Mouse (Mus musculus): ENCODE data around the gene Pmp22.

Gene Pmp22

DNA sequence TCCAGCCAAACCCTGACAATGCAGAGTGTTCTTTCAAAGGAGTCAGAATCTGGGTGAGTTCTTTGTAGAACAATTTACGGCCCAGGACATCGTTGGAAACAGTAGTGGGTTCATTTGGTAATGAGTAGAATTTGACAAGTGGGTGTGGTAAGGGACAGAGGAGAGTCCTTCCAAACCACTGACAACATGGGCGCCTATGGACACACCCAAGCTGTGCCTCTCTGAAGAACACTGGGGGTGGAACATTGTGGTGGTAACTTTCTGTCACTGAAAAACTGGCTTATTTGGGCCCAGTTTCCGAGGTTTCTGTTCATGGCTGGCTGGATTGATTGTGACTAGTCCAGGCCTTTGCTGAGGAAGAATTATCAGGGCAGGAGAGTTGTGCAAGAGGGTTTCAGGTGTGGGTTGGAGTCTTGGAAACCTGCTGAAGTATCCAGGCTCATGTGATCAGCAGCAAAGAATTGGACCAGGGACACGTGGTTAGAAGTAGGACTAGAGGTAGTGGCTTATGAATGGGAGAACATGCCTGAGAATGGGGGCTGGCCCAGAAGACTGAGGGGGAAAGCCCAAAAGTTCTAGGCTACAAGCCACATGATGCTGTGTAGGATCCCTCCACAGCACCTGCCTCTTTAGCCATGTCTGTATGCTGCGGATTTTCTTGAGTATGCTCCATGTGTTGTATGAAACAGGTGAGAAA is 35.4 kb downstream of the Pmp22 start:
- DNase-seq, result no peak

DNA sequence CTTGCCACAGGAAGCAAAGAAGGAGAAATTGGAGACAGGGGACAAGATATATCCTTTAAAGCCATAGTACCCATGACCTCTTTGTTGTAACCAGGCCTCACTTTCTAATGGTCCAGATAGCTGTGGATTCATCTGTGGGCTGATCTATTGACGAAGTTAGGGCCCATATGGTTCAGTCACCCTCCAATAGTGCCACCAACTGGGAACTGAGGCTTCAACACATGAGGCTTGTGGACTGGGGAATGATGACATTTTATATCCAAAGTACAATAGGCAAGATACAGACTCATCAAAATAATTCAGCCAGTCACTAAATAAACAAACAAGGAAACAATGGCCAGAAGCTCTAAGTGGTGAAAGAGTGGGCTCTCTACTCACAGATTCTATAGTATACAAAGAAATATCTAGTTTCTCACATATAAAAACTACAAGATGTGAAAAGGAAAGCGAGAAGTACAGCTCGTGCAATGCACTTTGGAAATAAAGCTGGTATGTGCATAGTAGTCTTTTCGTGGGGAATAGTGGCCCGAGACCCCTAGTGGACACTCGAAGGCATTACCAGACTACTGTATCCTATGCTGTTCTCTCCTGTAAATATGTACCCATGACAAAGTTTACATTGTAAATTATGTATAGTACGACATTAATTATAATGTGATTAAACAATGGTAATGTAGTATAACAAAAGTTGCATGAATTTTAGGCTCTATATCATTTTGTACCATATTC is 36.1 kb downstream of the Pmp22 start:
- DNase-seq, result no peak

DNA sequence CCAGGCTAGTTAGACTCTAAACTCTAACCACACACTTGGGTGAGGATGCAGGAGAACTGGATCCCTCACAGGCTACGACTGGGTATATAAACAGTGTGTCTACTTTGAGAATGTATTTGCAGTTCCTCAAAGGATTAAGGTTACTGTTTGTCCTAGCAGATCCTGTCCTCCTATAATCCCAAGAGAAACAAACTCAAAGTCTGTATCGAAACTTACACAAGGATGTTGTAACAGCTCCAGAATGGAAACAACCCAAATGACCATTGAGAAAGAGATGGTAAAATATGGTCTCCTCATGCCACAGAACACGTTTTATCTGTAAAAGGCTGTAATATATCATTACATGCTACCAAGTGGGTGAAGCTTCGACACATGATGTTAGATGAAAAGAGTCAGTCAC is 39.0 kb downstream of the Pmp22 start:
- no peak for DNase-seq

- DNase-seq, result peak; percentile 52
These were observed 39.9 kb downstream of the Pmp22 start for GRCm38 (mm10) chr11:63168551-63169258.

DNA sequence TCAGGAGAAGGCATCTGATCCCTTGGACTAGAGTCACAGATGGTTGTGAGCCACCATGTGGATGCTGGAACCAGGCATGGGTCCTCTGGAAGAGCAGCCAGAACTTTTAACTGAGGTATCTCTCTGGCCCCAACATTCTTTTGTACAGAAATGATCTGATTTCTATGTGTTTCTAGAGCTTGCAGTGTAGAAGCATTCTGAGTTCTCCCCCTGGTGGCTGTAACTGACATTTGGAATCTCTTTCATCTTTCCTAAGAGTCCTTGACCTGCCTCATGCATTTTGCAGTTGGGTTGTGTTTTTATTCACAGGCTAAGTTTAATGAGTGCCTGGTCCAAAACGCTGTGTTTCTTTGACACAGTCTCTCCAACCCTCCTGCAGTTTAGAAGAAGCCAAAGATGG is 43.2 kb downstream of the Pmp22 start:
- DNase-seq, result peak; percentile 48

GRCm38 (mm10) chr11:63173604-63174003 is 44.8 kb downstream of the Pmp22 start:
- no peak for DNase-seq

GRCm38 (mm10) chr11:63175302-63175701 is 46.5 kb downstream of the Pmp22 start:
- no peak for DNase-seq

GRCm38 (mm10) chr11:63176416-63176815 is 47.6 kb downstream of the Pmp22 start:
- DNase-seq, result no peak

- no peak for DNase-seq
These were observed 51.7 kb downstream of the Pmp22 start for GRCm38 (mm10) chr11:63180262-63181101.

- DNase-seq, result no peak
These were observed 60.0 kb downstream of the Pmp22 start for GRCm38 (mm10) chr11:63188803-63189202.

- no peak for DNase-seq
These were observed 69.3 kb downstream of the Pmp22 start for GRCm38 (mm10) chr11:63198070-63198469.

GRCm38 (mm10) chr11:63201989-63202535 is 73.3 kb downstream of the Pmp22 start:
- DNase-seq, result no peak
